Mouse (Mus musculus) Patski (cell line): ENCODE measurements at regions not wholly inside any gene's neighbourhood (a gene's known extent, or its start where the extent isn't known, plus 50 kb on each side); places are given as distances from the start of the nearest gene placed in this dataset.

Source experiments
- ATAC-seq: fragments of 100-300 bp; one replicate; pipeline ENCODE4 v1.8.0; 2021
- CTCF ChIA-PET: fragments of 350-600 bp; sonication (Branson Sonifier 250); formaldehyde crosslinking; loops from one replicate; lab custom pipeline; 2022; ENCODE audit warnings: inconsistent platforms; lab: Charles Lee
- POLR2A ChIA-PET: fragments of 350-600 bp; sonication (Branson Sonifier 250); formaldehyde crosslinking; loops from one replicate; lab custom pipeline; 2022; ENCODE audit warnings: antibody characterized with exemption, inconsistent platforms; lab: Charles Lee
- DNase-seq: peaks from one replicate; pipeline ENCODE4 v3.0.0-alpha.2; 2011; ENCODE audit warnings: low read depth, low spot score
- H3K27me3 ChIP-seq: fragments of 371-371 bp; one replicate; pipeline ENCODE4 v1.5.1; 2021
- CTCF ChIP-seq: fragments of 100-300 bp; IDR thresholded peaks from one replicate; pipeline ENCODE4 v1.5.1; 2021
- in situ Hi-C: fragments of 300-500 bp; cut with MboI; formaldehyde crosslinking; loops from 3 replicates; pipeline ENCODE4 v1.11.1; 2018; ENCODE audit warnings: low pct_unique_long_range_greater_than_20kb, mixed read lengths

DNA sequence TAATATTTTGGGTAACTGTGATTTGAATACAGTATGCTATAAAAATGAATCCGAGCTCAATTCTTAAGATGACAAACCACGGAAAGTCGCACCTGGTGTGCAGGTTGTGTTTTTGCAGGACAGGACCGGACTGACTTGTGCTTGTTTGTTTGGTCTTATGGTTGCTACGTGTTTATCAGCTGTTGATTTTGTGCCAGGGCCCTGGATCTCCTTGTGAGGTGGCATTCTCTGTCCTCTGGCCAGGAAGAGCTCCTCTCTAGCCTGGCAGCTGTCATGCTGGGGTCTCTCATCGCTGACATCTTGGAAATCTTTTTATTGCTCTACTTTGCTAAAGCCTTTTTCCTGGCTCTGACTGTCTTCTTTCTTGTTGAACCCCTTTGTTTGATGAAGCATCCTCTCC is 723.0 kb upstream of the Car8 start:
- CTCF ChIA-PET: interaction anchor here (1.5 kb wide), 1 partner anchor 17 kb away, joined by 4 read pairs; no protein-coding TSS in a partner anchor
- no peak for DNase-seq
- TF ChIP-seq CTCF: no peak
- ATAC-seq: no peak
- in situ Hi-C loops: no loop called here
- no peaks in the 10 kb centered on the region for H3K27me3 ChIP-seq
- POLR2A ChIA-PET: interaction anchor here (1.0 kb wide), 1 partner anchor 14 kb away, joined by 3 read pairs; no protein-coding TSS in a partner anchor

DNA sequence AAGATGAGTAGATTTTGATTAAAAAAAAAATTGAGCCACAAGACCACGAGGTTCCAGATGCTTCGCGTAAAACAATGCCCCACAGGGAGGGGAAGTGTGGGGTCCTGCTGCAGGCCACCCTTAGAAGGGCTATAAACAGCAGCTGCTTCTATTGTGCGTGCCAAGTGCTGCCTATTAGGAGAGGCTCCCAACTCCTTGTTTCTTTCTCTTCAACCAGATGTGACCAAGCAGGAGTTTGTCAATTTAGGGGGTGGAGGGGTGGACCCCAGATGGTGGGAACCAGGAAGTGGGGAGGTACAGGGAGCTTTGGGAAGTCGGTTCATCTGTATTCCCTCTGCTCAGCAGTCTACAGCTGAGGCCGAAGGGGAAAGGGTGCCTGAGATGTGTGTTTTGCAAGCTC is 718.9 kb upstream of the Car8 start:
- no peak for DNase-seq
- POLR2A ChIA-PET: no interaction called here
- TF ChIP-seq CTCF: no peak
- in situ Hi-C loops: no loop called here
- H3K27me3 ChIP-seq: no peaks in the 10 kb centered on the region
- CTCF ChIA-PET: interaction anchor here (1.9 kb wide), 1 partner anchor 10 kb away, joined by 4 read pairs; no protein-coding TSS in a partner anchor
- no peak for ATAC-seq

DNA sequence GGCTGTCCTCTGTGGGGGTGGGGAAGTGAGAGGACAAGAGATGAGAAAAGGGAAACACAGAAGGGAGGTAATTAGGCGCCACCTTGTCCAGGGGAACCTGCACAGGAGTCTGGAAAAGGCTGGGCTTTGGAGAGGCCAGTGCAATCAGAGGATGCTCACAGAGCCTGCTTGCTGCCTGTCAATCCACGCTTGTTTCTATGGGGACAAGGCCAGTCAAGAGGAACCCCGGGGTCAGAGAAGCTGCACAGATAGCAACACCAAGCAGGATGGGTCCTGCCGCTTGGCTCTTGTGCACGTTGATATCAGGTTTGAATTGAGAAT is 718.1 kb upstream of the Car8 start:
- DNase-seq (no peak), ATAC-seq (no peak)
- in situ Hi-C loops: no loop called here
- ChIA-PET POLR2A (no interaction called here), CTCF (interaction anchor here (1.9 kb wide), 1 partner anchor 11 kb away, joined by 4 read pairs; no protein-coding TSS in a partner anchor)
- no peaks in the 10 kb centered on the region for H3K27me3 ChIP-seq
- TF ChIP-seq CTCF: no peak

DNA sequence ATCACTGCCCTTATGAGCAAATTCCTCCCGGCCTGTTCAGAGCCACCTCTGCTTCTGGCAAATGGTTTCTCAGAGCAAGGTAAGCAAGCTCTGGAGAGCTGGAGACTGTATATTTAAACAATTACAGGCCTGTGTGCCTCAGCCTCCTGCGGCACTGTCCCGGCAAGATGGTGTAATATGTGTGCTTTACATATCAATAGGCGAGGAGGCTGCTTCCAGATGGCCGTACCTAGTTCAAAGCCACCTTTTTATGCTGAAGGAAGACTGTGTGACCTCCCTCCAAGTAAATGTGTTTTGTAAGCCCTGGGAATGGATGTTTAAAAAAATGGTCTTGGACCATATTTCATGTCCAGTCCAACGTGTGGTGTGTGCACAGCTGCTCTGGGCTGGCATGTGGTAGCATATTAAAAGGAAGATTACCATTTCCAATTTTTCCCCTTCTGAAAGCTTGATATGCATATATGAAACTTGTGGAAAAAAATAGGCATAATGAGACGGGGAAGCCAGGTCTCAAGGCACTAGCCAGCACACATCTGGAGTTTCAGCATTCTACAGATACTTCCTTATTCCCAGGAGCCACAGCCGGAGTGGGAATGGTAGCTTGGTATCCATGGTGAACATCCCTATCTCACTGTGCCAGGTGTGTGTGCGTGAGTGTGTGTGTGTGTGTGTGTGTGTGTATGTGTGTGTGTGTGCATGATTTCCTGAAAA is 717.6 kb upstream of the Car8 start:
- DNase-seq: no peak
- no peak for ATAC-seq
- no peak for TF ChIP-seq CTCF
- ChIA-PET CTCF (no interaction called here), POLR2A (no interaction called here)
- H3K27me3 ChIP-seq: no peaks in the 10 kb centered on the region
- in situ Hi-C loops: no loop called here

DNA sequence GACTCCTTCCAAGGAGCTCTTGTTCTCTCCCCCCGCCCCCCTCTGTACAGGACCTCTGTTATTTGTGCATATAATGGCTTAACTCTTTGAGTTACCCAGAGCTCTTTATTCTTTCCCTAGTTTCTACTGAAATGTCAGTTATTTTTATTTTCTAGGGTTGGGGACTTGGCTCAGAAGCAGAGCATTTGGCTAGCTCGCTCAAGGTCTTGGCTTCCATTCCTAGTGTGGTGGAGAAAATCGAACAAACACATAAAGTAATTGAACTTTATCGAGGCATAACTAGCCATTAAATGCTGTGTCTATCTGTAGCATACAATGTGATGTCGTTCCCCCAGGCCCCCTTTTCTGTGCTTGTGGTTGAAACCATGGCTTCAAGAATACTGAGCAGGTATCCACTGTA is 716.5 kb upstream of the Car8 start:
- POLR2A ChIA-PET: no interaction called here
- in situ Hi-C loops: no loop called here
- CTCF ChIA-PET: no interaction called here
- no peak for TF ChIP-seq CTCF
- ATAC-seq: no peak
- no peak for DNase-seq
- H3K27me3 ChIP-seq: no peaks in the 10 kb centered on the region

DNA sequence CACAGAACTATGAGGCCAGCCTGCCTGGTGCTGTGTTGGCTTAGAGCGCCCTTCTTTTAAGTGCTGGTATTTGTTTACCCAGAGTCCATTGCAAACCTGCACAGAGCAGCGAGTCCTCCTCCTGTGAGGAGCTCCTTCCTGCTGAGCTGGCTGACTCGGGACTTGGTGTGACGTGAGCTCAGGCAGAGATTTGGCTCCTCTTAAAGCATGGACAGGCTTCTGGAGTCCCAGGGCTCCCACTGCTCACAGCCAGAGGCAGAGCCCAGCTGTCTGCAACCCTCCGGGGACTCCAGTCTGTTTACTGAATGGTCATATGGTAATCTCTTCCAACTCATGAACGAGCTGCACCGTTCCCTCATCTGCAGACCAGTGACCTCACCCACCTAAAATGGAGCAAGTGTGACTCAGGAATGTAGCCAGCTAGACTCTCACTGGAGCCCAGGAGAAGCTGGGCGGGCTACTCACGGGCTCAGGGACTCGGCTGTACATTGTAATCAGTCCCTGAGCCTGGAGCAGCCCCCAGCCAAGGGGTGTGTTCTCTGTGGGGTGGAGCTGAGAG is 715.6 kb upstream of the Car8 start:
- H3K27me3 ChIP-seq: no peaks in the 10 kb centered on the region
- ChIA-PET CTCF (interaction anchor here (1.0 kb wide), 1 partner anchor 11 kb away, joined by 3 read pairs; no protein-coding TSS in a partner anchor), POLR2A (no interaction called here)
- in situ Hi-C loops: no loop called here
- ATAC-seq (peak; percentile 97), DNase-seq (peak; percentile 59)
- no peak for TF ChIP-seq CTCF

DNA sequence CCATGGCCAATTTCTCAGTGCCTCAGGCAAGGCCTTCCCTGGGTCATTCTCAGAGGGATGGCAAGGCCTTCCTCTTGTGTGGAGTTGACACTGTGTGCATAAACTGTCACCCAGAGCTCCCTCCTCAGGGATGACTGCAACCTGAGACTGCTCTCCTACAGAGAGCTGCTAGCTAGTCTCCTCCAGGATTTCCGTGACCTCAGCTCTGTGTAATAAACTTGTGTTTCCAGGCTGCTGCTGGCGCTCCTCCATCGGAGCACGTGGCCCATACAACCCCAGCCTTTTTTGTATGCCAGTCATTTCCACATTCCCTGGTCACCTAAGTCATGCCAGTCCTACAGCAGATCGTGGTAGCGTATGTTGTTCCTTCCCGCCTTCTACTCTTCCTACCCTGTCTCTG is 714.3 kb upstream of the Car8 start:
- POLR2A ChIA-PET: no interaction called here

DNA sequence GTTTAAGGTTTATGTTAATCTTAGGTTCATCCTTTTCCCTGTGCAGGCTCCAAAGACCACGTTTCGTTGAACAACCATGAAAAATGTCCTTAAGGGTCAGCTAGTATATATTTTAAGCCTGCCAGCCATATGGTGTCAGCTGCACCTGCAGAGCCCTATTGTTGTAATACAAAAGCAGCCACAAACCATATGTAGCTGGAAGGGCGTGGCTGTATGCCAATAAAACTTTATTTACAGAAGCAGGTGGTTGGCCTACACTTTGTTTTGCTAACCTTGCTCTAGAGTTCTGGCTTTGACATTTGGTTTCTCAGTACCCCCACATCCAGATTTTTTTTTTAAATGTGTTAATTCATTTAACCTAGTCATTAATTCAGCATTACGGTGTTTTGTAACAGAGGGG is 711.1 kb upstream of the Car8 start:
- POLR2A ChIA-PET: no interaction called here
- CTCF ChIA-PET: interaction anchor here (1.0 kb wide), 1 partner anchor 27 kb away, joined by 3 read pairs; no protein-coding TSS in a partner anchor
- no peak for TF ChIP-seq CTCF
- peaks cover 4% of the 10 kb centered on the region for H3K27me3 ChIP-seq
- in situ Hi-C loops: no loop called here
- ATAC-seq: no peak
- no peak for DNase-seq

More for the DNA sequence above, 714.3 kb upstream of the Car8 start:
- no peak for TF ChIP-seq CTCF
- DNase-seq (no peak), ATAC-seq (no peak)
- H3K27me3 ChIP-seq: peaks cover 4% of the 10 kb centered on the region
- in situ Hi-C loops: no loop called here
- CTCF ChIA-PET: interaction anchor here (0.8 kb wide), 1 partner anchor 13 kb away, joined by 3 read pairs; no protein-coding TSS in a partner anchor

DNA sequence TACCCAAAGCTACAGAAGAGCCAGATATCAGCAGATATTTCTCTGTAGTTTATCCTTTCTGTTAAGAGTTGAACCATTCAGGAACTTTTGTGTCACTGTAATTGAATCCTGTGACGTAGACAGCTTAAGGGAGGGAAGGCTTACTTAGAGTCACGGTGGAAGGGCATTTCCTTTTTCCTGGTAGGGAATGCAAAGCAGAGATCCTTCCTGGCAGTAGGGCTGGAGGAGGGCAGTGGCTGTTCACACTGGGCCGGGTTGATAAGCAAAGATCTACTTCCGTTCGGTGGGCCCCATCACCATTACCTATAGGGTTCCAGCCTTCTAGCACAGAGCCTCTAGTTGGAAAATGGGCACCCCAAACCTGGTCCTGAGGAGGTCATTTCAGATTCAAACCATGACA is 710.7 kb upstream of the Car8 start:
- no peak for TF ChIP-seq CTCF
- ChIA-PET POLR2A (no interaction called here), CTCF (interaction anchor here (1.0 kb wide), 1 partner anchor 26 kb away, joined by 3 read pairs; no protein-coding TSS in a partner anchor)
- ATAC-seq: no peak
- peaks cover 4% of the 10 kb centered on the region for H3K27me3 ChIP-seq
- in situ Hi-C loops: no loop called here
- no peak for DNase-seq

DNA sequence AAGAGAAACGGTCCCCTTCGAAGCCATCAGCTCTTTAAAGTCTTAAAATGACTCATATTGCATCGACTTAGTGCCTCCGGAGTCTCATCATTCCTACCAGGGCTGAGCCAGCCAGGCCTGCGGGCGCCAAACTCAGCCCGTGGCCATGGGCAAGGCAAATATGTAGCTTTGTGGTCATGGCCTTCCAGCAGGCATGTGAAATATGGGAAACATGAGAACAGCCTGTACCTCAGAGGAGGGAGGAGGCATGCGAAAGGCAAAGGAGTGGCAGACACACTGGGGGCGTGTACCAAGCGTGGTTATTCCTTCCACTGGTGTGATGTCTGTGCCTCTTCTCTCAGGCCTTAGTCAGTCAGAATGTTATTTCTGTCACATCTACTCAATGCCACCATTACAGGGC is 706.3 kb upstream of the Car8 start:
- ATAC-seq (no peak), DNase-seq (no peak)
- in situ Hi-C loops: no loop called here
- no peak for TF ChIP-seq CTCF
- ChIA-PET POLR2A (no interaction called here), CTCF (interaction anchor here (1.5 kb wide), 1 partner anchor 16 kb away, joined by 4 read pairs; no protein-coding TSS in a partner anchor)
- H3K27me3 ChIP-seq: peaks cover 4% of the 10 kb centered on the region

DNA sequence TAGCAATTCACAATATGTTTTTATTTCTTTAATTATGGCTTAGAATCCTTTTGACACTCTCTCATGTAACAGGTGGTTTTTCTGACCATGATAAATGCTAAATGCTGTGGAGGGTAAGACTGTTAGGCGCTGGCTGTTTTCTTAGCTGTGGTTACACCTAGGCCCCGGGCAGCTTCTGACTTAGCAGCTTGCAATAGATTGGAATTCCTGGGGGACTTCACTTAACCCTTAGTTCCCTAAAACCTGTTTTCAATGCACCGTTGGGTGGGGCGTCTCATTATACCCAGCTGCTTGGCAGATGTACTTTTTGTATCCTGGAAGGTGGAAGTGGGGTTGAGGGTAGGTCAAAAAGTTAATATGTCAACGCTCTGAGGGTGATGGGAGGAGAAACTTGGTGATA is 704.2 kb upstream of the Car8 start:
- CTCF ChIA-PET: no interaction called here
- no peaks in the 10 kb centered on the region for H3K27me3 ChIP-seq
- no peak for TF ChIP-seq CTCF
- in situ Hi-C loops: no loop called here
- ATAC-seq: no peak
- POLR2A ChIA-PET: no interaction called here
- DNase-seq: no peak
